Mouse (Mus musculus) ES-E14 (cell line): ENCODE results near the gene Mettl16. TPM values are rescaled to one million over a fixed set of nuclear protein-coding genes. Genes with fewer than 3 reads are reported as not detected.

ENCODE experiments used
- DNase-seq: peaks from one replicate; pipeline ENCODE4 v3.0.0-alpha.2; 2013; ENCODE audit warnings: low read depth, low spot score
- H3K27ac ChIP-seq: 2 replicates; pipeline ENCODE4 v1.5.1; 2012; ENCODE audit warnings: low read depth, mild to moderate bottlenecking, low read length, moderate library complexity, mixed read lengths; ENCODE audit not compliant: poor library complexity, insufficient read depth, severe bottlenecking
- H3K36me3 ChIP-seq: 2 replicates; pipeline ENCODE4 v1.6.1; 2012; ENCODE audit warnings: mild to moderate bottlenecking, low read length, moderate library complexity, mixed read lengths; ENCODE audit not compliant: control insufficient read depth, poor library complexity, insufficient read depth, severe bottlenecking
- H3K4me1 ChIP-seq, 2 experiments: fragments of 150-350 bp in 1 of 2; sonication (generic) in 1 of 2; 2 replicates each; pipeline ENCODE4 v1.6.1; 2012; ENCODE audit warnings: low read length in 2 of 2, mild to moderate bottlenecking in 1 of 2, mixed read lengths in 1 of 2; ENCODE audit not compliant: control insufficient read depth in 2 of 2, insufficient read depth in 2 of 2, poor library complexity in 1 of 2
- H3K4me3 ChIP-seq, 2 experiments: fragments of 150-350 bp in 1 of 2; sonication (generic) in 1 of 2; 2 replicates each; pipeline ENCODE4 v1.5.1; 2012; ENCODE audit warnings: low read length in 2 of 2, low read depth in 1 of 2, mild to moderate bottlenecking in 1 of 2, mixed read lengths in 1 of 2; ENCODE audit not compliant: insufficient read depth in 1 of 2, poor library complexity in 1 of 2, severe bottlenecking in 1 of 2
- H3K9ac ChIP-seq: 2 replicates; pipeline ENCODE4 v1.6.1; 2012; ENCODE audit warnings: low read depth, mild to moderate bottlenecking, low read length, mixed read lengths; ENCODE audit not compliant: poor library complexity, insufficient read depth, severe bottlenecking
- H3K9me3 ChIP-seq: fragments of 150-350 bp; sonication (generic); 2 replicates; pipeline ENCODE4 v1.6.1; 2012; ENCODE audit warnings: low read depth, mild to moderate bottlenecking, low read length; ENCODE audit not compliant: control insufficient read depth, insufficient read depth
- CHD2 ChIP-seq: IDR thresholded peaks from 2 replicates; pipeline ENCODE4 v1.6.1; 2014; ENCODE audit warnings: mild to moderate bottlenecking, low read depth, low read length, inconsistent platforms
- HCFC1 ChIP-seq: IDR thresholded peaks from 2 replicates; pipeline ENCODE4 v1.6.1; 2012; ENCODE audit warnings: low read length, inconsistent platforms, borderline replicate concordance; ENCODE audit not compliant: insufficient read depth
- MAFK ChIP-seq: IDR thresholded peaks from 2 replicates; pipeline ENCODE4 v1.6.1; 2014; ENCODE audit warnings: mild to moderate bottlenecking, low read depth, low read length, inconsistent platforms; ENCODE audit not compliant: insufficient read depth
- ZC3H11A ChIP-seq: IDR thresholded peaks from 2 replicates; pipeline ENCODE4 v1.6.1; 2012; ENCODE audit warnings: low read depth, mild to moderate bottlenecking, inconsistent platforms, low read length, borderline replicate concordance
- ZNF384 ChIP-seq: IDR thresholded peaks from 2 replicates; pipeline ENCODE4 v1.6.1; 2012; ENCODE audit warnings: low read depth, low read length, inconsistent platforms
- in situ Hi-C, 2 experiments: fragments of 600-800 bp; cut with MboI; formaldehyde crosslinking; loops; one replicate each; pipeline ENCODE4 v1.15.1; 2025; ENCODE audit warnings: low sequenced_read_pairs in 2 of 2, inconsistent platforms in 1 of 2; ENCODE audit not compliant: unreplicated experiment in 2 of 2
- total RNA-seq: library from RNA; depleted of rRNA; stranded (reverse); fragments of 300-350 nt; gene quantifications from 2 replicates; pipeline ENCODE4 v1.2.3, GENCODE M21; 2012; rRNA removed

Mettl16 gene
- total RNA-seq, result 52.5 and 72.7 TPM in 2 replicates

DNA sequence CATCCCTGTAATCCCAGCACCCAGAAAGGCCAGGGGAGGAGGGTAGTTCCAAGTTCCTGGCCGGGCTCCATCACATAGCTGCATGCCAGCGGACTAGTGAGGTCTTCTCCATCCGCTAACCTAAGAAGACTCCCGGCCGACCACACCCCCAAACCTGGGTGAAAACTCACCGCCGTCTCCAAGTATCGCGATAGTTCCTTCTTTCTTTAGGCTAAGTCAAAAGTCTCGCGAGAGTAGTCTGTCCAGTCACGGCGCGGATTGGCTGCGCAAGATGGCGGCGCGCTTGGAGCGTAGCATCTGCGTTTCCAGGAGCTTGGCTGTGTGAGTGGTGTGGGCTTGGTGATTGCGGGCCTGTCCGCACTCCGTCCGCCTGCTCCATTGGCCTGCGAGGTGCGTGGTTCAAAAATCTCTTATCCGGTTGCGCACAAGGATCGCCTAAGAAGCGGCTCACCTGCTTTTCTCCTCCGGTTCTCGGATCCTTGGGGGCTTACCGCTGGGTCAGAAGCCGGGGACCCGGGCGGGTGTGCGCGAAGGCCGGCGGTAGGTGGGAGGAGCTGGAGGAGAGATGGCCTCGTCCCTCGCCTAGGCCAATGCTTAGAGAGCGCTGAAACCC, at the start of gene Mettl16:
Gene Mettl16 (plus strand): TSS at position 236 of the 613 bp plus-strand sequence.
- no peak for TF ChIP-seq ZNF384
- no peak for TF ChIP-seq MAFK
- TF ChIP-seq HCFC1, result peak; percentile 77
- TF ChIP-seq CHD2, result peak; percentile 99
- TF ChIP-seq ZC3H11A, result no peak
- H3K9me3 ChIP-seq, result no peaks in the 10 kb centered on the region
- in situ Hi-C loops, result no loop called here
- H3K36me3 ChIP-seq, result peaks cover 16% of the 10 kb centered on the region
- peak within 1 kb of the TSS; percentile 89 for H3K27ac ChIP-seq
- H3K9ac ChIP-seq, result peak within 1 kb of the TSS; percentile 99
- DNase-seq, result peak; percentile 97
- H3K4me1 ChIP-seq, result peaks cover 3 to 11% of the 10 kb centered on the region in 2 experiments; a peak in 2 of 4 replicates
- peak within 1 kb of the TSS; percentile 77 to 98 for H3K4me3 ChIP-seq

DNA sequence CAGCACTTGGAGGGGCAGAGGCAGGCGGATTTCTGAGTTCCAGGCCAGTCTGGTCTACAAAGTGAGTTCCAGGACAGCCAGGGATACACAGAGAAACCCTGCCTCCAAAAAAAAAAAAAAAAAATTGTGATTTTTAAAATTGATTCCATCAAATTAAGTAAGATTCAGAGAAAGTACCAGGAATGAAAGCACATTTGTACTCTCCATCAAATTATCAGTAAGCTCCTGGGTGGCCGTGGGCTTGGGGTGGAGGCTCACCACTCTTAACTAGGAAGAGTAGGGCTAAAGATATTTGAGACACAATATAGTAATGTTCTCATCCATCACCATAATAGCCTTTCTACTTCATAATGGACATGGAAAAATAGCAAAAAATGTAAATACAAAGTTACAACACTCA, 49.5 kb upstream of the Mettl16 start:
- no peak overlapping the region; a peak in 2 of 4 replicates for H3K4me3 ChIP-seq
- H3K9ac ChIP-seq, result no peak overlapping the region
- DNase-seq, result no peak

GRCm38 (mm10) chr11:74721971-74722370, 48.7 kb upstream of the Mettl16 start:
- Histone ChIP-seq H3K27ac (no peak overlapping the region), H3K4me1 (peaks cover 1 to 19% of the 10 kb centered on the region in 2 experiments; a peak in 3 of 4 replicates), H3K9ac (no peak overlapping the region), H3K4me3 (peak overlapping the region in 1 of 2 experiments; percentile 99; a peak in 2 of 4 replicates), H3K36me3 (no peaks in the 10 kb centered on the region), H3K9me3 (no peaks in the 10 kb centered on the region)
- DNase-seq, result no peak
- in situ Hi-C loops, result no loop called here
- TF ChIP-seq HCFC1, result no peak
- no peak for TF ChIP-seq ZC3H11A
- TF ChIP-seq ZNF384, result no peak
- TF ChIP-seq CHD2, result no peak
- no peak for TF ChIP-seq MAFK

More for the DNA sequence above, 49.5 kb upstream of the Mettl16 start:
- no peaks in the 10 kb centered on the region for H3K9me3 ChIP-seq
- peak overlapping the region; percentile 40; the same call in 1 of the 2 replicates for H3K27ac ChIP-seq
- TF ChIP-seq CHD2 (no peak), ZC3H11A (no peak), ZNF384 (peak; percentile 66; the same call in 1 of the 2 replicates), MAFK (no peak)
- in situ Hi-C loops, result no loop called here
- H3K4me1 ChIP-seq, result peaks cover 1 to 19% of the 10 kb centered on the region in 2 experiments; a peak in 3 of 4 replicates
- no peaks in the 10 kb centered on the region for H3K36me3 ChIP-seq

DNA sequence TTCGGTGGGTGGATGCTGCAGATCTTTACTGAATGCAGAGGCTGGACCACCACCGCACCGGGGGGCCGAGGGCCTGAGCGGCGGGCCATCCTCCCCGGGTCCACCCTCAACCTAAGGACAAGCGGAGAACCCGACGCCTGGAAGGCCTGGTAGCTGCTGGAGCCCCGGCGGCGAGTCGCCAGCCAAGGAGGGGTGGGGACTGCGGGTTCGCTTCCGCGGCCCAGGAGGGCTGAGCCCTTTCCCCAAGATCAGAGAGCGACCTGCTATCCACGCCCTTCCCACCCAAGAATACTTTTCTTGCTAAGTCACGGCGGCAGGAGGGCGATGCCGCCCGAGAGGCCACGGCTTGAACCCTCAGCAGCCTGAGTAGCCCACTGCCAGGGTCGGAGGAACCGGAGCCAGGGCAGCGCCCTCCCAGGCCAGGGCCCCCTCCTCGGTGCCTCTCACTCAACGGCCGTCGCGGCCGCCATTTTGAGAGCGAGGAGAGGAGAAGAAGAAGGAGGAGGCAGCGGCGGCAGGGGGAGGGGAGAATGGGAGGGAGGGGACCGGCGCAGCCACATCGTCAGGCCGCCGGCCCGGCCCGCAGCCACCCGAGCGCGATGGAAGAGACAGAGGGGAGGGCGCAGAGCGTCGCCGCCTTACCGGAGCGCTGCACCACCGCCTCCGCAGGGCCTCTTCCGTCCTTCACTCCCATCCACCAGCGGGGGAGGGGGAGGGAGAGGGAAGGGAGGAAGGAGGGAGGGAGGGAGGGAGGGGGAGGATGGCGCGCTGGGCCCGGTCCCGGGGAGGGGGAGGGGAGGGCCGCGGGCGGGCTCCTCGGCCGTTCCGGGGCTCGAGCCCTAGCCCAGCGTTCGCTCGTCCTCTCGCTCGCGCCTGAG, 47.0 kb upstream of the Mettl16 start:
- DNase-seq, result peak; percentile 86
- Histone ChIP-seq H3K9me3 (no peaks in the 10 kb centered on the region), H3K36me3 (no peaks in the 10 kb centered on the region), H3K9ac (peak overlapping the region; percentile 97), H3K27ac (peak overlapping the region; percentile 98), H3K4me1 (peaks cover 1 to 19% of the 10 kb centered on the region in 2 experiments; a peak in 3 of 4 replicates), H3K4me3 (peak overlapping the region; percentile 89 to 99)
- 0 out of 2 replicates have a peak, but pooled peaks have one; percentile 20 for TF ChIP-seq MAFK
- TF ChIP-seq ZNF384, result no peak
- TF ChIP-seq HCFC1, result peak; percentile 47; the same call in 1 of the 2 replicates
- no peak for TF ChIP-seq CHD2
- in situ Hi-C loops, result no loop called here
